Mouse (Mus musculus) T-cell, adult 66 days (primary cell): ENCODE results near the gene Zfp229. TPM values are rescaled to one million over a fixed set of nuclear protein-coding genes. Genes with fewer than 3 reads are reported as not detected.

ENCODE experiments used
- total RNA-seq, 2 experiments: library from RNA; stranded (reverse); gene quantifications; 3 replicates in 1 of 2; 4 replicates in 1 of 2; pipeline ENCODE4 v1.2.4; 2023

Gene Zfp229
- 1 to 10 TPM in 1 of 2 experiments, under 1 TPM in 1; 0.96 to 1.3 TPM for total RNA-seq

GRCm38 (mm10) chr17:21730495-21730894 lies at the start of gene Zfp229:
Gene Zfp229 (plus strand): TSS chr17:21730795.

GRCm38 (mm10) chr17:21691560-21691959 lies 39.0 kb upstream of the Zfp229 start, which contains the start of gene Gm10226:
Gene Gm10226 (plus strand): TSS chr17:21691860.

GRCm38 (mm10) chr17:21707343-21707996 lies 23.1 kb upstream of the Zfp229 start, which contains the start of gene Zfp760:
Gene Zfp760 (plus strand): TSS chr17:21707741.

Other genes with a start within 250 kb of the Zfp229 start
- 10 to 100 TPM; 26.1 to 33.3 TPM for gene Zfp53, start 241.8 kb upstream of the Zfp229 start, total RNA-seq
- 1 to 10 TPM; 7.0 to 8.9 TPM for gene Zfp52, start 195.3 kb upstream of the Zfp229 start, total RNA-seq
- 1 to 10 TPM; 1.5 to 2.7 TPM for gene Zfp948, start 163.8 kb upstream of the Zfp229 start, total RNA-seq
- gene Zfp983, start 80.2 kb upstream of the Zfp229 start, total RNA-seq = 10 to 100 TPM in 1 of 2 experiments, 1 to 10 TPM in 1; 8.7 to 10.7 TPM
- 10 to 100 TPM in 1 of 2 experiments, 1 to 10 TPM in 1; 9.2 to 15.4 TPM for gene Gm10226, start 38.9 kb upstream of the Zfp229 start, total RNA-seq
- 1 to 10 TPM; 2.4 to 2.8 TPM for gene Zfp760, start 23.1 kb upstream of the Zfp229 start, total RNA-seq
- 1 to 10 TPM in 1 of 2 experiments, under 1 TPM in 1; 0.98 to 1.0 TPM for gene Zfp820, start 115.0 kb downstream of the Zfp229 start, total RNA-seq
- gene Zfp995, start 179.1 kb downstream of the Zfp229 start, total RNA-seq = 10 to 100 TPM; 11.0 to 12.2 TPM
- 10 to 100 TPM; 30.4 to 33.4 TPM for gene Zfp942, start 231.7 kb downstream of the Zfp229 start, total RNA-seq
- gene Zfp943, start 231.8 kb downstream of the Zfp229 start, total RNA-seq = 10 to 100 TPM; 19.8 to 21.6 TPM